Mouse (Mus musculus) forebrain, postnatal 0 days (tissue): ENCODE results near the gene Ace2. TPM values are rescaled to one million over a fixed set of nuclear protein-coding genes. Genes with fewer than 3 reads are reported as not detected.

Experiments used
- ATAC-seq: fragments of 200-750 bp; cut with Nextera tagmentation; 2 replicates; pipeline ENCODE4 v1.8.0; 2017; ENCODE audit warnings: mild to moderate bottlenecking, moderate library complexity
- DNase-seq: peaks from one replicate; pipeline ENCODE4 v3.0.0-alpha.2; 2015
- H3K27ac ChIP-seq: fragments of 300-500 bp; sonication (generic); 2 replicates; pipeline ENCODE4 v1.5.1; 2014; ENCODE audit warnings: low read depth, mild to moderate bottlenecking, antibody characterized with exemption, low read length, moderate library complexity, mixed read lengths
- H3K27me3 ChIP-seq: fragments of 300-500 bp; sonication (generic); 2 replicates; pipeline ENCODE4 v1.6.1; 2014; ENCODE audit warnings: mild to moderate bottlenecking, low read length, mixed read lengths; ENCODE audit not compliant: insufficient read depth
- H3K36me3 ChIP-seq: fragments of 300-500 bp; sonication (generic); 2 replicates; pipeline ENCODE4 v1.6.1; 2014; ENCODE audit warnings: mild to moderate bottlenecking, moderate library complexity; ENCODE audit not compliant: insufficient read depth
- H3K4me1 ChIP-seq: fragments of 300-500 bp; sonication (generic); 2 replicates; pipeline ENCODE4 v1.6.1; 2014; ENCODE audit warnings: antibody characterized with exemption; ENCODE audit not compliant: insufficient read depth
- H3K4me2 ChIP-seq: fragments of 300-500 bp; sonication (generic); 2 replicates; pipeline ENCODE4 v1.6.1; 2014; ENCODE audit warnings: low read depth, mild to moderate bottlenecking, moderate library complexity
- H3K4me3 ChIP-seq: fragments of 300-500 bp; sonication (generic); 2 replicates; pipeline ENCODE4 v1.5.1; 2014; ENCODE audit warnings: low read depth, low read length, mixed read lengths
- H3K9ac ChIP-seq: fragments of 300-500 bp; sonication (generic); 2 replicates; pipeline ENCODE4 v1.6.1; 2014; ENCODE audit warnings: mild to moderate bottlenecking
- H3K9me3 ChIP-seq: fragments of 300-500 bp; sonication (generic); 2 replicates; pipeline ENCODE4 v1.6.1; 2016; ENCODE audit warnings: low read length
- CTCF ChIP-seq: sonication (generic); IDR thresholded peaks from 2 replicates; pipeline ENCODE4 v1.5.1; 2016; ENCODE audit warnings: antibody characterized with exemption, control low read depth, low read depth
- WGBS: fragments of 180-500 bp; shearing (Covaris S2); extraction: QIAGEN DNeasy Blood & Tissue Kit; methylation state at CpG from one replicate; pipeline ENCODE4 v1.1.7; 2014; 5-methylcytosine and 5-hydroxymethylcytosine counted together
- polyA plus RNA-seq: library from polyadenylated mRNA; unstranded; fragments of >200 nt; fragmentation: Nextera tagmentation; extraction: Ambion mirVana; gene quantifications from 2 replicates; pipeline ENCODE4 v1.2.1, GENCODE M21; 2015
- total RNA-seq: library from RNA; depleted of rRNA; stranded (reverse); fragments of >200 nt; gene quantifications from 2 replicates; pipeline ENCODE4 v1.2.3, GENCODE M21; 2014; rRNA removed

Ace2 gene
- total and polyA plus RNA-seq, 2 experiments from 2014 or later, result 0.48 to 0.67 TPM

GRCm38 (mm10) chrX:164178856-164179255 is 39.7 kb downstream of the Ace2 start:
- H3K9ac ChIP-seq, result no peak overlapping the region
- WGBS, result 84% methylated on average over 2 of the region's 2 CpGs
- no peaks in the 10 kb centered on the region for H3K4me1 ChIP-seq

GRCm38 (mm10) chrX:164179746-164180145 is 40.6 kb downstream of the Ace2 start:
- H3K4me1 ChIP-seq, result no peaks in the 10 kb centered on the region
- H3K36me3 ChIP-seq, result no peaks in the 10 kb centered on the region
- H3K27me3 ChIP-seq, result no peaks in the 10 kb centered on the region
- peak; percentile 71 for TF ChIP-seq CTCF
- peak; percentile 73 for ATAC-seq
- no peak overlapping the region for H3K4me2 ChIP-seq
- H3K9me3 ChIP-seq, result no peaks in the 10 kb centered on the region
- no peak overlapping the region for H3K27ac ChIP-seq
- WGBS, result 13% methylated on average over 3 of the region's 3 CpGs
- no peak overlapping the region for H3K9ac ChIP-seq
- no peak overlapping the region for H3K4me3 ChIP-seq
- DNase-seq, result peak; percentile 75

More at GRCm38 (mm10) chrX:164178856-164179255, 39.7 kb downstream of the Ace2 start:
- Histone ChIP-seq H3K27me3 (no peaks in the 10 kb centered on the region), H3K9me3 (no peaks in the 10 kb centered on the region), H3K36me3 (no peaks in the 10 kb centered on the region), H3K4me2 (no peak overlapping the region), H3K4me3 (no peak overlapping the region), H3K27ac (no peak overlapping the region)
- TF ChIP-seq CTCF, result no peak
- ATAC-seq (no peak), DNase-seq (no peak)

GRCm38 (mm10) chrX:164183844-164184243 is 44.7 kb downstream of the Ace2 start:
- Histone ChIP-seq H3K27me3 (no peaks in the 10 kb centered on the region), H3K9me3 (no peaks in the 10 kb centered on the region), H3K9ac (no peak overlapping the region), H3K27ac (no peak overlapping the region), H3K4me2 (no peak overlapping the region), H3K4me1 (no peaks in the 10 kb centered on the region), H3K4me3 (no peak overlapping the region), H3K36me3 (no peaks in the 10 kb centered on the region)
- ATAC-seq, result no peak; the same call in 1 of the 2 replicates
- WGBS, result 34% methylated on average over 3 of the region's 3 CpGs
- peak; percentile 82 for TF ChIP-seq CTCF
- DNase-seq, result peak; percentile 69

DNA sequence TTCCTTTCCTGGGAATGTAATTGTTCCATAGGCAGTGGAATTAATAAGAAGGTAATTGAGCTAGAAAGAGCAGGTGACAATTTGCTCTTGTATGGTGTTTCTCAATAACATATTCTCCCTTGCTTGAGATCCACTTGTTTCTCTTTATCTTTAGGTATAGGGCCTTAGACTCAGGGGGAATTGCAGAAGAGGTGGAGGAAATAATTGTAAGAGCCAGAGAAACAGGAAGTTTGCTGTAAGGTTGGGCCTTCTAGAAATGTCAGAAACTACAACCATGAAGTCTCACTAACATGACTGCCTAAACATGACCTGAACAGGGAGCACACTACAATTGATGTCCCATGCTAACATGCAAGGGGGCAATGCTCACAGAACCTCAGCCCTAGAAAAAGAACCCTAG is 50.7 kb downstream of the Ace2 start:
- H3K9ac ChIP-seq, result no peak overlapping the region
- ATAC-seq (no peak), DNase-seq (no peak)
- H3K4me2 ChIP-seq, result no peak overlapping the region
- no peaks in the 10 kb centered on the region for H3K4me1 ChIP-seq
- no peaks in the 10 kb centered on the region for H3K9me3 ChIP-seq
- H3K27me3 ChIP-seq, result no peaks in the 10 kb centered on the region
- H3K27ac ChIP-seq, result no peak overlapping the region
- no peaks in the 10 kb centered on the region for H3K36me3 ChIP-seq
- H3K4me3 ChIP-seq, result no peak overlapping the region
- no peak for TF ChIP-seq CTCF

- H3K27ac ChIP-seq, result no peak overlapping the region
- 90% methylated on average over 2 of the region's 2 CpGs for WGBS
- no peaks in the 10 kb centered on the region for H3K9me3 ChIP-seq
- H3K9ac ChIP-seq, result no peak overlapping the region
- no peak for DNase-seq
- no peak for ATAC-seq
- no peaks in the 10 kb centered on the region for H3K4me1 ChIP-seq
- H3K36me3 ChIP-seq, result no peaks in the 10 kb centered on the region
- no peak overlapping the region for H3K4me3 ChIP-seq
- no peak overlapping the region for H3K4me2 ChIP-seq
- TF ChIP-seq CTCF, result no peak
- no peaks in the 10 kb centered on the region for H3K27me3 ChIP-seq
These were observed 58.5 kb downstream of the Ace2 start for GRCm38 (mm10) chrX:164197679-164198078.

DNA sequence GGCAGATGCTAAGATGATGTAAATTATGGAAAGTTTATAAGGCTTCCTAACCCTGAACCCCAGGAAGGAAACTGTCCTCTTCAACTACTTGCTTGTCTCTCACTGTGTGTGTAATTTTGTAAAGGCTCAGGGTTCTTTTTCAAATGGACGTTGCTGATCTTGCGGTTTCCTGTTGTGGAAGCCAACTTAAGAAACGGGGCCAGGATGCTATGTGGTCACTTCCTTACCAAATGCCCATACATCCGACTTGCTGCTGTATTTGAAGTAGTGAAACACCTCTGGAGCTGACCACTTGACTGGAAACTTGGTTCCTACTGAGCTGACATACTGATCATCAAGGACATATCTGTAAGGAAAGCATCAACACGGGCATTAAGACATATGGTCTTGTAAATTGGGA is 61.4 kb downstream of the Ace2 start:
- ATAC-seq (no peak), DNase-seq (no peak)
- TF ChIP-seq CTCF, result no peak
- no peak overlapping the region for H3K4me3 ChIP-seq
- H3K27me3 ChIP-seq, result no peaks in the 10 kb centered on the region
- no peak overlapping the region for H3K4me2 ChIP-seq
- H3K36me3 ChIP-seq, result no peaks in the 10 kb centered on the region
- H3K27ac ChIP-seq, result no peak overlapping the region
- 84% methylated on average over 5 of the region's 5 CpGs for WGBS
- no peak overlapping the region for H3K9ac ChIP-seq
- H3K9me3 ChIP-seq, result no peaks in the 10 kb centered on the region
- H3K4me1 ChIP-seq, result no peaks in the 10 kb centered on the region

- Histone ChIP-seq H3K36me3 (no peaks in the 10 kb centered on the region), H3K4me3 (no peak overlapping the region), H3K9ac (no peak overlapping the region), H3K4me1 (no peaks in the 10 kb centered on the region), H3K27ac (no peak overlapping the region), H3K4me2 (no peak overlapping the region), H3K27me3 (no peaks in the 10 kb centered on the region), H3K9me3 (no peaks in the 10 kb centered on the region)
- DNase-seq (no peak), ATAC-seq (no peak)
- TF ChIP-seq CTCF, result no peak
- 70% methylated on average over 2 of the region's 2 CpGs for WGBS
These were observed 82.9 kb downstream of the Ace2 start for GRCm38 (mm10) chrX:164221989-164222388.

GRCm38 (mm10) chrX:164233380-164233779 is 94.2 kb downstream of the Ace2 start:
- no peak overlapping the region for H3K4me3 ChIP-seq
- ATAC-seq (no peak), DNase-seq (no peak)
- H3K4me2 ChIP-seq, result no peak overlapping the region
- H3K9ac ChIP-seq, result no peak overlapping the region
- H3K27me3 ChIP-seq, result no peaks in the 10 kb centered on the region
- H3K9me3 ChIP-seq, result no peaks in the 10 kb centered on the region
- no peak for TF ChIP-seq CTCF
- no peak overlapping the region for H3K27ac ChIP-seq
- 51% methylated on average over 8 of the region's 8 CpGs for WGBS
- no peaks in the 10 kb centered on the region for H3K36me3 ChIP-seq
- no peaks in the 10 kb centered on the region for H3K4me1 ChIP-seq

Other genes with a start within 250 kb of the Ace2 start
- 96.6 and 123 TPM in 2 replicates for gene Ap1s2, start 230.3 kb upstream of the Ace2 start, total RNA-seq
- gene Ap1s2, start 230.3 kb upstream of the Ace2 start, polyA plus RNA-seq, result 111 and 135 TPM in 2 replicates
- 18.5 and 24.4 TPM in 2 replicates for gene Zrsr2, start 180.7 kb upstream of the Ace2 start, total RNA-seq
- gene Zrsr2, start 180.7 kb upstream of the Ace2 start, polyA plus RNA-seq, result 73.9 and 81.3 TPM in 2 replicates
- gene Car5b, start 111.3 kb upstream of the Ace2 start, total RNA-seq, result 1.7 and 2.3 TPM in 2 replicates
- 0.60 and 0.81 TPM in 2 replicates for gene Car5b, start 111.3 kb upstream of the Ace2 start, polyA plus RNA-seq
- gene Siah1b, start 62.8 kb upstream of the Ace2 start, total RNA-seq, result 11.3 and 15.4 TPM in 2 replicates
- 15.8 and 17.7 TPM in 2 replicates for gene Siah1b, start 62.8 kb upstream of the Ace2 start, polyA plus RNA-seq
- gene Cltrn, start 50.5 kb upstream of the Ace2 start, total RNA-seq, result not detected in 2 replicates
- gene Cltrn, start 50.5 kb upstream of the Ace2 start, polyA plus RNA-seq, result 0.16 and 0.29 TPM in 2 replicates
- 0.38 and 1.2 TPM in 2 replicates for gene Bmx, start 118.9 kb downstream of the Ace2 start, total RNA-seq
- gene Bmx, start 118.9 kb downstream of the Ace2 start, polyA plus RNA-seq, result 0.33 and 0.39 TPM in 2 replicates
- 1.4 and 3.1 TPM in 2 replicates for gene Pir, start 130.0 kb downstream of the Ace2 start, total RNA-seq
- 4.3 and 6.1 TPM in 2 replicates for gene Pir, start 130.0 kb downstream of the Ace2 start, polyA plus RNA-seq
- 0.29 and 1.0 TPM in 2 replicates for gene Vegfd, start 234.0 kb downstream of the Ace2 start, total RNA-seq
- gene Vegfd, start 234.0 kb downstream of the Ace2 start, polyA plus RNA-seq, result 0.54 and 1.0 TPM in 2 replicates